Mouse (Mus musculus): Measurements from ENCODE around the gene Camk2n2. TPM values are rescaled to one million over a fixed set of nuclear protein-coding genes. Genes with fewer than 3 reads are reported as not detected.

Camk2n2 gene
- polyA plus RNA-seq, 1 experiment from 2014 or later: 1.0 TPM

DNA sequence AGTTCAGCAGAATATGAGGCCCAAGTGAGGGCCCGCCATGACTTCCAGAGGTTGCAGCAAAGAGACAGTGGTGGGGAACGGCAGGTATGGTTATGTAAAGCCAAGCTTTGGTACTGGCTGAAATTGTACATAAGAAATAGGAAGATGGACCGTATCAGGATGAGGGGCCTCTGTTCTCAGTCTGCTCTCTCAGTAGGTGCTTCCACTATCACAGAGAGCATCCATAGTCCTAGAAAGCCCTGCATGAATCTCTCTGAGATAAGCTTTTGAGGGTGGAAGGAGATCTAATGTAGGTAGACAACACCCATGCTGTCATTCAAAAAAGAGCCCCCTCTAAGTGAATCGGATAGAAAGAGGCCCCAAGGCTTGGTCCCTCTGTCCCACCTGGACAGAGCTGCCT lies 25.4 kb downstream of the Camk2n2 start:
- no peak for ATAC-seq
- H3K4me1 ChIP-seq (replicated peaks; ENCODE audit: control insufficient read depth, insufficient read depth, low read length): no peaks in the 10 kb centered on the region
- H3K9ac ChIP-seq (ENCODE audit: low read depth, low read length): no peak overlapping the region
- TF ChIP-seq CTCF (IDR thresholded peaks at IDR 0.05; ENCODE audit: low read depth): no peak
- peaks cover 14% of the 10 kb centered on the region for H3K27me3 ChIP-seq (replicated peaks; ENCODE audit: control insufficient read depth, insufficient read depth, low read length)
- H3K27ac ChIP-seq (ENCODE audit: low read depth, low read length): no peak overlapping the region
- H3K4me2 ChIP-seq (replicated peaks; ENCODE audit: low read depth): no peak overlapping the region
- no peaks in the 10 kb centered on the region for H3K36me3 ChIP-seq (ENCODE audit: control insufficient read depth, insufficient read depth)
- H3K4me3 ChIP-seq (ENCODE audit: low read depth, low read length): no peak overlapping the region
- H3K9me3 ChIP-seq (ENCODE audit: control insufficient read depth): no peaks in the 10 kb centered on the region
- WGBS: 89% methylated on average over 4 of the region's 4 CpGs

- no peak for TF ChIP-seq CTCF (IDR thresholded peaks at IDR 0.05; ENCODE audit: low read depth)
- H3K4me2 ChIP-seq (replicated peaks; ENCODE audit: low read depth): no peak overlapping the region
- H3K36me3 ChIP-seq (ENCODE audit: control insufficient read depth, insufficient read depth): no peaks in the 10 kb centered on the region
- no peak overlapping the region for H3K4me3 ChIP-seq (ENCODE audit: low read depth, low read length)
- H3K9ac ChIP-seq (ENCODE audit: low read depth, low read length): no peak overlapping the region
- peak; percentile 51; the same call in 1 of the 2 replicates for ATAC-seq
- H3K27me3 ChIP-seq (replicated peaks; ENCODE audit: control insufficient read depth, insufficient read depth, low read length): peaks cover 20% of the 10 kb centered on the region
- 0 out of 2 replicates have a peak, but pooled peaks cover under 1% of the 10 kb centered on the region for H3K4me1 ChIP-seq (replicated peaks; ENCODE audit: control insufficient read depth, insufficient read depth, low read length)
- H3K27ac ChIP-seq (ENCODE audit: low read depth, low read length): no peak overlapping the region
- no peaks in the 10 kb centered on the region for H3K9me3 ChIP-seq (ENCODE audit: control insufficient read depth)
- 43% methylated on average over 7 of the region's 7 CpGs for WGBS
Measured at GRCm38 (mm10) chr16:20595060-20595673, 25.9 kb downstream of the Camk2n2 start.

DNA sequence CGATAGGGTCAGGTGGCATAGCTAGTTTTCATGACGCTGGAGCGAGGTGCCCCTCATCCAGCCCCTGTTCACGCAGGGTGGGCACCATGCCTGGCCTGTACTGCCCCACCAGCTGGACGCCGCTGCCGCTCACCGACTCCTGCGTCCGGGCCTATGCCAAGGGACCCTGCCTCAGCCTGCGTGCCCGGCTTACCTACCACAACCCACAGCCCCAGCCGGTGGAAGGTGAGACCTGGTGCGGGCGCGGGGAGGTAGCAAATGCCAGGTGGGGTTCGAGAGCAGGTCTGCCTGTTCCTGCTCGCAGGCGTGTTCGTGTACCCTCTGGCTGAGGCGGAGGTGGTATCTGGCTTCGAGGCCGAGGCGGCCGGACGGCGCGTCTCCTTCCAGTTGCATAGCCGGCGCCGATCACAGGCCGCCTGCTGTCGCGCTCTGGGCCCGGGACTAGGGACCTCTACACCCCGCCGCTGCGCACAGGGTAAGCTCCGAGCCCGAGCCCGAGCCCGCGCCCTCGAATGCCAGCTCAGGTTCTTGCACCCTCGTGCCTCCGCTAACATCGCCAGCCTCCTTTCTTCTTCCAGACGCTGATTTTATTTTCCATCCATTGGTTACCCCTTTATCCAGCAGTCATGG lies 29.9 kb downstream of the Camk2n2 start:
- Histone ChIP-seq H3K9me3 (ENCODE audit: control insufficient read depth) (no peaks in the 10 kb centered on the region), H3K9ac (ENCODE audit: low read depth, low read length) (no peak overlapping the region), H3K4me3 (ENCODE audit: low read depth, low read length) (peak overlapping the region; percentile 42), H3K27ac (ENCODE audit: low read depth, low read length) (no peak overlapping the region), H3K27me3 (replicated peaks; ENCODE audit: control insufficient read depth, insufficient read depth, low read length) (peaks cover 35% of the 10 kb centered on the region), H3K36me3 (ENCODE audit: control insufficient read depth, insufficient read depth) (no peaks in the 10 kb centered on the region; the same call in 1 of the 2 replicates), H3K4me1 (replicated peaks; ENCODE audit: control insufficient read depth, insufficient read depth, low read length) (0 out of 2 replicates have a peak, but pooled peaks cover 10% of the 10 kb centered on the region), H3K4me2 (replicated peaks; ENCODE audit: low read depth) (peak overlapping the region; percentile 80; the same call in 1 of the 2 replicates)
- no peak for ATAC-seq
- 13% methylated on average over 48 of the region's 48 CpGs for WGBS
- no peak for TF ChIP-seq CTCF (IDR thresholded peaks at IDR 0.05; ENCODE audit: low read depth)

DNA sequence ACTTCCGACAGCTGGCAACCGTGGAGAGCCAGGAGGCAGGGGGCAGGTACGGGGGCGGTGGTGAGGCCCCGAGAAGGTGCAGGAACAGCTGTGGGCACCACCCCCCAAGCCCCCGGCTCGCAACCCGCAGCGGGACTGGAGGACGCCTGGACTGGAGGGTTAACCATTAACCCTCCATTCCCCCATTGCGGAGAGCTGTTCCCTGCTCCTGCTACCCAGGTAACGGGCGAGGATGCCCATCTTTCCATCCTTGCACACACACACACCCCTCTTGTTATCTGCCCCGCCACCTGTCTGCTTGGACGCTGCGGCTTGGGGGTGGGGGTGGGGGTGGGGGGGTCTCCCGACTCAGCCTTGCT lies 30.4 kb downstream of the Camk2n2 start:
- Histone ChIP-seq H3K27ac (ENCODE audit: low read depth, low read length) (no peak overlapping the region), H3K4me1 (replicated peaks; ENCODE audit: control insufficient read depth, insufficient read depth, low read length) (0 out of 2 replicates have a peak, but pooled peaks cover 10% of the 10 kb centered on the region), H3K9ac (ENCODE audit: low read depth, low read length) (no peak overlapping the region), H3K4me3 (ENCODE audit: low read depth, low read length) (peak overlapping the region; percentile 42), H3K9me3 (ENCODE audit: control insufficient read depth) (no peaks in the 10 kb centered on the region), H3K27me3 (replicated peaks; ENCODE audit: control insufficient read depth, insufficient read depth, low read length) (peaks cover 35% of the 10 kb centered on the region), H3K36me3 (ENCODE audit: control insufficient read depth, insufficient read depth) (no peaks in the 10 kb centered on the region; the same call in 1 of the 2 replicates), H3K4me2 (replicated peaks; ENCODE audit: low read depth) (peak overlapping the region; percentile 80)
- WGBS: 1% methylated on average over 17 of the region's 17 CpGs
- TF ChIP-seq CTCF (IDR thresholded peaks at IDR 0.05; ENCODE audit: low read depth): no peak
- ATAC-seq: no peak

DNA sequence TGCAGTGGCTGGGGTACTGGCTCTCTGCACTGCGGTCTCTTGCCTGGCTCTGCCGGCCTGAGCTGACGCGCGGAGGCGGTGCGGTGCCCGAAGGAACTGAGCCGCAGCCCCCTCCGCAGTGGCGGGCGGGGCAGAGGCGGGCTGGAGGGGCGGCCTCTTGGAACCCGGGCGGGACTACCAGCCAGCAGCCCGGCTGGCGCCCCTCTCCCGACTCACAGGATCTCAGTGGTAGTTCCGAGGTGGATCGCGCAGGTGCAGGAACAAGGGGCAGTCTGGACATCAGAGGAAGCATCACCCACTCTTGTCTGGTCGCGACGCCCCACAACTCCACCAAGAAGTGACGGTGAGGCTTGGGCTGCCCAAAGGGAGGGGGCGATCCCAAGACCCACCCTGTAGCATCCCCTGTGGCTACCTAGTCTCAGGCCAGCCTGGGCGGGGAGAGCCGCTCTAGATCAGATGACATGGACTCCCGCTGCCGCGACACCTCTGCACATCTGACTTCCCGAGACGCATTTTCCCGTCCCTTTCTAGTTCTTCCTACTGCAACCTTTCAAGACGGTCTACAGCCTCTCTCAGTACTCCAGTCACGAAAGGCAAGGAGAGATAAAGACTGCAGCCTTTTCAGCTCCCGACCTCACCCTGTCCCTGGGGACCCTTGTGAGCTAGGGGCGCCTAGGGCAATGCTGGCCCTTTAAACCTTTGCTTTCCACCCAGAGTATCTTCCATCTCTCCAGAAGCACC lies 31.0 kb downstream of the Camk2n2 start:
- Histone ChIP-seq H3K27ac (ENCODE audit: low read depth, low read length) (no peak overlapping the region), H3K4me2 (replicated peaks; ENCODE audit: low read depth) (peak overlapping the region; percentile 80), H3K9ac (ENCODE audit: low read depth, low read length) (no peak overlapping the region), H3K9me3 (ENCODE audit: control insufficient read depth) (no peaks in the 10 kb centered on the region), H3K36me3 (ENCODE audit: control insufficient read depth, insufficient read depth) (no peaks in the 10 kb centered on the region; the same call in 1 of the 2 replicates), H3K4me1 (replicated peaks; ENCODE audit: control insufficient read depth, insufficient read depth, low read length) (0 out of 2 replicates have a peak, but pooled peaks cover 10% of the 10 kb centered on the region), H3K4me3 (ENCODE audit: low read depth, low read length) (peak overlapping the region; percentile 42), H3K27me3 (replicated peaks; ENCODE audit: control insufficient read depth, insufficient read depth, low read length) (peaks cover 35% of the 10 kb centered on the region)
- ATAC-seq: peak; percentile 35
- WGBS: under 1% methylated on average over 38 of the region's 39 CpGs
- TF ChIP-seq CTCF (IDR thresholded peaks at IDR 0.05; ENCODE audit: low read depth): no peak

DNA sequence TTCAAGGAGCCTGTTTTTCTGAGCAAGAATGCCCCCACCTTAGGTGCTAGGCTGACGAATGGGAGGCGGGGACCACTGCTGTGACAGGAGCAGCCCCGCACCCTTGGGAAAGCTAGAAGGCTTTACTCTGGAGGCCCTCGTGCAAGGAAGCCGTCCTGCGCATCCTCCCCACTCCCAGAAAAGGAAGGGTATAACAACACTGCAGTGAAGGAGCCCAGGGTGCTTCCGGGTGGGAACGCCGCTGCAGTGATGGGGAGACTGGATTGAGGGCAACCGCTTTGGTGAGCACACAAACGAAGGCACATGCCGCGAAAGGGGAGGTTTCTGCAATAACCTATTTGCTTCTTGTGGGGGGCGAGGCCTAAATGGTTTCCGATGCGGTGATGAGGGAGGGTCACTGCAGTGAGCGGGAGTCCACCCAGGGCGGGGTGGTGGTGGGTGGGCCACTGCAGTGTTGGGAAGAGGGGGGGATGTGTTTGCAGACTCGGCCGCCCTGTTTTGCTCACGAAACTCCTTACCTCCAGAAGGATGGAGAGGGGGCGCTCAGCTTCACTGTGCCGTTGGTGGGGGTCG lies 31.6 kb downstream of the Camk2n2 start, which contains the start of gene Vwa5b2:
TSS of gene Vwa5b2 (plus strand) at position 106 of the 573 bp plus-strand sequence.
- H3K9ac ChIP-seq (ENCODE audit: low read depth, low read length): 0 out of 2 replicates have a peak within 1 kb of the TSS, but pooled peaks have one; percentile 13
- H3K4me3 ChIP-seq (ENCODE audit: low read depth, low read length): peak within 1 kb of the TSS; percentile 42
- H3K9me3 ChIP-seq (ENCODE audit: control insufficient read depth): no peaks in the 10 kb centered on the region
- H3K36me3 ChIP-seq (ENCODE audit: control insufficient read depth, insufficient read depth): no peaks in the 10 kb centered on the region; the same call in 1 of the 2 replicates
- H3K27me3 ChIP-seq (replicated peaks; ENCODE audit: control insufficient read depth, insufficient read depth, low read length): peaks cover 35% of the 10 kb centered on the region
- under 1% methylated on average over 24 of the region's 24 CpGs for WGBS
- H3K4me2 ChIP-seq (replicated peaks; ENCODE audit: low read depth): peak within 1 kb of the TSS; percentile 80
- ATAC-seq: peak; percentile 17; the same call in 1 of the 2 replicates
- no peak within 1 kb of the TSS for H3K27ac ChIP-seq (ENCODE audit: low read depth, low read length)
- TF ChIP-seq CTCF (IDR thresholded peaks at IDR 0.05; ENCODE audit: low read depth): no peak
- H3K4me1 ChIP-seq (replicated peaks; ENCODE audit: control insufficient read depth, insufficient read depth, low read length): 0 out of 2 replicates have a peak, but pooled peaks cover 10% of the 10 kb centered on the region

MicroRNAs encoded within 50 kb of the gene (microRNA counts, 519-probe panel; counts per million panel counts)
- 3,349 counts per million, percentile 39 among the panel's probes with 10 or more counts for microRNA mmu-miR-1224

Small RNAs within 50 kb of the gene (microRNA-seq; reads per million reads assigned to microRNA genes)
- 4.6 reads per million, percentile 11 among the genes with 10 or more reads in this experiment for gene Mir1224

Other genes starting within 250 kb of the Camk2n2 start
- 11.5 and 13.7 TPM in 2 replicates for gene Abcc5, start 194.9 kb downstream of the Camk2n2 start, polyA plus RNA-seq (2015; fragmentation: Nextera tagmentation; extraction: Ambion mirVana)
- 37.2 and 37.8 TPM in 2 replicates for gene Eif2b5, start 122.5 kb downstream of the Camk2n2 start, polyA plus RNA-seq (2015; fragmentation: Nextera tagmentation; extraction: Ambion mirVana)
- gene Dvl3, start 104.3 kb downstream of the Camk2n2 start, polyA plus RNA-seq (2015; fragmentation: Nextera tagmentation; extraction: Ambion mirVana): 11.5 and 13.7 TPM in 2 replicates
- 411 and 423 TPM in 2 replicates for gene Ap2m1, start 85.8 kb downstream of the Camk2n2 start, polyA plus RNA-seq (2015; fragmentation: Nextera tagmentation; extraction: Ambion mirVana)
- gene Abcf3, start 72.7 kb downstream of the Camk2n2 start, polyA plus RNA-seq (2015; fragmentation: Nextera tagmentation; extraction: Ambion mirVana): 47.0 and 64.3 TPM in 2 replicates
- 1.7 and 2.0 TPM in 2 replicates for gene Vwa5b2, start 31.8 kb downstream of the Camk2n2 start, polyA plus RNA-seq (2015; fragmentation: Nextera tagmentation; extraction: Ambion mirVana)
- 17.8 and 18.0 TPM in 2 replicates for gene Eef1akmt4, start 9.7 kb downstream of the Camk2n2 start, polyA plus RNA-seq (2015; fragmentation: Nextera tagmentation; extraction: Ambion mirVana)
- 0.09 TPM in 1 of 2 replicates, not detected in the other for gene Gm49333, start 9.7 kb downstream of the Camk2n2 start, polyA plus RNA-seq (2015; fragmentation: Nextera tagmentation; extraction: Ambion mirVana)
- gene Alg3, start 9.6 kb downstream of the Camk2n2 start, polyA plus RNA-seq (2015; fragmentation: Nextera tagmentation; extraction: Ambion mirVana): 24.7 and 27.8 TPM in 2 replicates
- gene Ece2, start 8.5 kb upstream of the Camk2n2 start, polyA plus RNA-seq (2015; fragmentation: Nextera tagmentation; extraction: Ambion mirVana): 0.17 and 0.22 TPM in 2 replicates
- 136 and 137 TPM in 2 replicates for gene Psmd2, start 30.4 kb upstream of the Camk2n2 start, polyA plus RNA-seq (2015; fragmentation: Nextera tagmentation; extraction: Ambion mirVana)
- 97.8 and 106 TPM in 2 replicates for gene Eif4g1, start 47.0 kb upstream of the Camk2n2 start, polyA plus RNA-seq (2015; fragmentation: Nextera tagmentation; extraction: Ambion mirVana)
- gene Fam131a, start 72.0 kb upstream of the Camk2n2 start, polyA plus RNA-seq (2015; fragmentation: Nextera tagmentation; extraction: Ambion mirVana): 4.7 and 5.0 TPM in 2 replicates
- gene Polr2h, start 96.4 kb upstream of the Camk2n2 start, polyA plus RNA-seq (2015; fragmentation: Nextera tagmentation; extraction: Ambion mirVana): 52.9 and 54.2 TPM in 2 replicates
- gene Clcn2, start 96.5 kb upstream of the Camk2n2 start, polyA plus RNA-seq (2015; fragmentation: Nextera tagmentation; extraction: Ambion mirVana): 5.4 and 6.1 TPM in 2 replicates
- 2.3 TPM in 2 replicates for gene Chrd, start 111.8 kb upstream of the Camk2n2 start, polyA plus RNA-seq (2015; fragmentation: Nextera tagmentation; extraction: Ambion mirVana)
- 2.4 and 2.7 TPM in 2 replicates for gene Thpo, start 113.2 kb upstream of the Camk2n2 start, polyA plus RNA-seq (2015; fragmentation: Nextera tagmentation; extraction: Ambion mirVana)

Measured in intestine, postnatal 0 days (tissue).